Mouse (Mus musculus) lung, adult 2 months (tissue): Measurements from ENCODE around the gene Stk11.

Experiments
- CTCF ChIP-seq: fragments of 200-500 bp; IDR thresholded peaks from 2 replicates; pipeline ENCODE4 v1.5.1; 2011; ENCODE audit warnings: mild to moderate bottlenecking, low read length, control low read depth; ENCODE audit not compliant: insufficient read depth
- POLR2A ChIP-seq: fragments of 200-500 bp; IDR thresholded peaks from 2 replicates; pipeline ENCODE4 v1.6.1; 2011; ENCODE audit warnings: low read depth, mild to moderate bottlenecking, control low read depth, low read length, borderline replicate concordance; ENCODE audit errors: extremely low read depth

DNA sequence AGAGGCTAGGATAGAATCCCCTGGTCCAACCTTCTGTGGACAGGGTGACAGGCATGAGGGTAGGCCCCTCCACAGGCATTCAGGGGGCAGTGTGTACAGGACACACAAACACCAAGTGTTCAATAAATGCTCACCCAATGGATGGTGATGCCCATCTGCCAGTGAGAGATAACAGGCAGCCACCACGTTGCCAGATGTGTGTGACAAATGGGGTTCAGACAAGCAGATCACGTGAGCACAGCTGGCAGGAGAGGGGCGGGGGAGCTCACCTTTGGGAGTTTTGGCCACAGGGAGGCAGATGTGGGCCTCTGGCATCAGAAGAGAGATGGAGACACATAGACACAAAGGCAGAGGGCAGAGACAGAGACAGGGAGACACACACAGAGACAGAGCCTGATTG, 34.5 kb upstream of the Stk11 start:
- TF ChIP-seq POLR2A: no peak
- no peak for TF ChIP-seq CTCF
